Mouse (Mus musculus) forebrain, embryonic 13.5 days (tissue): ENCODE measurements around the gene Hist3h2ba. TPM values are rescaled to one million over a fixed set of nuclear protein-coding genes. Genes with fewer than 3 reads are reported as not detected.
A peak's percentile ranks its signal among the peaks of the same experiment; 100 is the strongest.

Experiments
- ATAC-seq: fragments of 200-750 bp; cut with Nextera tagmentation; 2 replicates; pipeline ENCODE4 v1.8.0; 2017
- H3K27ac ChIP-seq: fragments of 300-500 bp; sonication (generic); 2 replicates; pipeline ENCODE4 v1.5.1; 2015; ENCODE audit warnings: inconsistent platforms, mild to moderate bottlenecking, moderate library complexity
- H3K27me3 ChIP-seq: fragments of 300-500 bp; sonication (generic); 2 replicates; pipeline ENCODE4 v1.6.1; 2015; ENCODE audit warnings: mild to moderate bottlenecking, inconsistent platforms
- H3K36me3 ChIP-seq: fragments of 300-500 bp; sonication (generic); 2 replicates; pipeline ENCODE4 v1.6.1; 2015; ENCODE audit warnings: mild to moderate bottlenecking, inconsistent platforms; ENCODE audit not compliant: poor library complexity, severe bottlenecking
- H3K4me1 ChIP-seq: fragments of 300-500 bp; sonication (generic); 2 replicates; pipeline ENCODE4 v1.6.1; 2015; ENCODE audit warnings: inconsistent platforms
- H3K4me2 ChIP-seq: fragments of 300-500 bp; sonication (generic); 2 replicates; pipeline ENCODE4 v1.6.1; 2015; ENCODE audit warnings: inconsistent platforms, mild to moderate bottlenecking, moderate library complexity
- H3K4me3 ChIP-seq: fragments of 300-500 bp; sonication (generic); 2 replicates; pipeline ENCODE4 v1.5.1; 2015; ENCODE audit warnings: mild to moderate bottlenecking, inconsistent platforms
- H3K9ac ChIP-seq: fragments of 300-500 bp; sonication (generic); 2 replicates; pipeline ENCODE4 v1.6.1; 2015; ENCODE audit warnings: mild to moderate bottlenecking, inconsistent platforms
- H3K9me3 ChIP-seq: fragments of 300-500 bp; sonication (generic); replicated peaks from 2 replicates; pipeline ENCODE4 v1.6.1; 2016; ENCODE audit warnings: inconsistent platforms
- WGBS: fragments of 180-500 bp; shearing (Covaris S2); methylation state at CpG from one replicate; pipeline ENCODE4 v1.1.7; 2015; 5-methylcytosine and 5-hydroxymethylcytosine counted together
- polyA plus RNA-seq: library from polyadenylated mRNA; unstranded; fragments of >200 nt; fragmentation: Nextera tagmentation; extraction: Ambion mirVana; gene quantifications from 2 replicates; pipeline ENCODE4 v1.2.1, GENCODE M21; 2015

The Hist3h2ba gene
- polyA plus RNA-seq, 1 experiment from 2014 or later, result 321 TPM

DNA sequence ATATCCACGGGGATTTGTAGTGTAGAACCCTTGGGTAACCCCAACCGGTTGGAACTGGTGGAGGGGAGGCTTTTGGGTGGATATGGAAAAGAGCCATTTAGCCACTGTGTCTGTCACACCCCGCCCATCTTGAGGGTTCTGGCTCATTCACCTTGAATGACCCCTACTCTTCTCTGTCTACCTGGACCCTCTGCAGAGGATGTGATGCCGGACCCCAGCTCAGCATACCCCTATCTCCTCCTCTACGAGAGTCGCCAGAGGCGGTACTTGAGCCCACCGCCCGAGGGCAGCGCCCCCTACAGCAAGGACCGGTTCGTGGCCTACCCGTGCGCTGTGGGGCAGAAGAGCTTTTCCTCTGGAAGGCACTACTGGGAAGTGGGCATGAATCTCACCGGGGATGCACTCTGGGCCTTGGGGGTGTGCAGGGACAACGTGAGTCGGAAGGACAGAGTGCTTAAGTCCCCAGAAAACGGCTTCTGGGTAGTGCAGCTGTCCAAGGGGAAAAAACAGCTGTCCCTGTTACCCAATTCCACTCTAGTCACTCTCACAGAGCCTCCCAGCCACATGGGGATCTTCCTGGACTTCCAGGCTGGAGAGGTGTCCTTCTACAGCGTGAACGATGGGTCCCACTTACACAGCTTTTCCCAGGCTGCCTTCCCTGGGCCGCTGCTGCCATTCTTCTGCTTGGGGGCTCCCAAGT, 22.3 kb downstream of the Hist3h2ba start:
- Histone ChIP-seq H3K27me3 (no peaks in the 10 kb centered on the region), H3K9me3 (no peaks in the 10 kb centered on the region), H3K4me3 (no peak overlapping the region), H3K4me1 (peaks cover 12% of the 10 kb centered on the region), H3K4me2 (no peak overlapping the region), H3K9ac (no peak overlapping the region), H3K27ac (no peak overlapping the region), H3K36me3 (peaks cover 45% of the 10 kb centered on the region)
- WGBS, result 92% methylated on average over 21 of the region's 21 CpGs
- ATAC-seq, result no peak

DNA sequence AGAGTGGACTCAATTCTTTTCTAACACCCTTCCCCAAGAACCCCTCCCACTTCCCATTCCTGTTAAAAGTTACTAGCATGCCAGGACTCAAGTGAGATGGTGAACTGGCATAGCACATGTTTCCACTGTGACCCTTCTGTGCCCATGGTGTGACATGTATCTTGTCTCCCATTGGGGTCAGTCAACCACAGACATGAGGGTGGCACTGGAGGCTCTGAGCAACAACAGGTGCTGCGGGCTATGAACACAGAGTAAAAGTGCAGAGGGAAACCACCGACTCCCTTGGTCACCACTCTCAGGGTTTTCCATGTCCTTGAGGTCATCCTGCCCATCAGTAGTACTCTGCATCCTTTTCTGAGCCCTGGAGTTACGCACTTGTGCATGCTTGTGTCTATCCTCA, 23.1 kb downstream of the Hist3h2ba start:
- Histone ChIP-seq H3K9ac (no peak overlapping the region), H3K27ac (no peak overlapping the region), H3K36me3 (peaks cover 45% of the 10 kb centered on the region), H3K4me3 (no peak overlapping the region), H3K27me3 (no peaks in the 10 kb centered on the region), H3K9me3 (no peaks in the 10 kb centered on the region), H3K4me1 (peaks cover 15% of the 10 kb centered on the region), H3K4me2 (no peak overlapping the region)
- 92% methylated on average over 3 of the region's 3 CpGs for WGBS
- no peak for ATAC-seq

DNA sequence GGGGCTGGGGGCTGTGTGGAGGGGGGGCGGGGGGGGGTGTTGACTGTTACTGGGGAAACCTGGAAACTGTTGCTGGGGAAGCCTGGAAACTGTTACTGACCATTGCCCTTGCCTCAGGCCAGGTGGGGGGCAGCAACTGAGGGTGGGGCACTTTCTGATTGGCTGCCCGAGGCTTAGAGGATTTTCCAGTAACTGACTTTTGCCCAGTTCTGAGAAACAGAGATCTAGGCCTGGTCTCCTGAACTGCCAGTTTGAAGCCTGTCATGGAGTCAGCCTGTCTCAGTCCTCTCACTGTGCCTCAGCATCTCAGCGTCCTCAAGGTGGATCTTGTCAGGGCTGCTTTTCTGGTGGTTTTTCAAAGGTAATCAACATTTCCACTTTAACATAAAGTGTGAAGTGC, 25.7 kb downstream of the Hist3h2ba start:
- Histone ChIP-seq H3K36me3 (peaks cover 35% of the 10 kb centered on the region), H3K9me3 (no peaks in the 10 kb centered on the region), H3K4me3 (no peak overlapping the region), H3K4me1 (peaks cover 30% of the 10 kb centered on the region), H3K27ac (no peak overlapping the region), H3K9ac (no peak overlapping the region), H3K4me2 (no peak overlapping the region), H3K27me3 (no peaks in the 10 kb centered on the region)
- WGBS, result 87% methylated on average over 3 of the region's 3 CpGs
- ATAC-seq, result no peak

DNA sequence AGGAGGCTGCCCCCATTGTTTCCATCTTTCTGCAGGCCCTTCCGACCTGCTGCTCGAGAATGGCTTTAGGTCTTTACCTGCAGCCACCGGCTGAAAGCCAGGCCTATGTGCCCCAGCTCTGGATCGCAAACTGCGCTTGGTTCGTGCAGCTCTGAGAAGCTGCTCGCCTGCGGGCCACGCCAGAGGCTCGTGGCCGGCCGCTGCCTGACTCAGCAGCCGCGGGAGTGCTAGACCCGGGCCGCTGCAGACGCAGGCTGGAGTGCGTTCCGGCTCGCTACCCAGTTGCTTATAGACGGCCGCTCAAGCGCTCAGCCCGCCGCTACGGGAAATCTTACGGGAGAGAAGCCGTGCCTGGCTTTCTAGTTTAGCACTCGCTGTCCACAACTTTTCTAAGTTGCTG, 28.4 kb downstream of the Hist3h2ba start:
- peaks cover 16% of the 10 kb centered on the region for H3K36me3 ChIP-seq
- H3K4me1 ChIP-seq, result peaks cover 52% of the 10 kb centered on the region
- ATAC-seq, result no peak
- no peaks in the 10 kb centered on the region for H3K9me3 ChIP-seq
- H3K27ac ChIP-seq, result no peak overlapping the region
- H3K4me3 ChIP-seq, result peak overlapping the region; percentile 97
- H3K9ac ChIP-seq, result peak overlapping the region; percentile 90
- no peaks in the 10 kb centered on the region for H3K27me3 ChIP-seq
- WGBS, result under 1% methylated on average over 29 of the region's 29 CpGs
- peak overlapping the region; percentile 100 for H3K4me2 ChIP-seq

DNA sequence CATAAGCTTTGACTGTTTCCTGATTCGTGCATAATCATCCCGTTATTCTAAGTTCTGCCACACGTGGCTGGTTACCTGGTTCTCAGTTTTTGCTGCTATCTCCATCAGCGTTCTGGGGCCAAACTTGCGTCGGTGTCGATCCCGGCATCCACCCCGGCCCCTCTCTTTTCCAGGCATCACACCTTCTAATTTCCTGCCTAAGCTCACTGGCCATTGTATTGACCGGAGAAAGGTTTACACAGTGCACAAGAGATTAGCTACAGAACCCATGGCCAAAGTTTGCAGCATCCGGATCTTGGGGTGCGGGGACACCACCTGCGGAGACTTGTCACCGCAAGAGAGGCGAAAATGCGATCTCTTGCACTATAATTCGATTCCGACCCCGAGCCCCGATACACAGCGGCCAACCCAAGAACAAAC, 28.9 kb downstream of the Hist3h2ba start:
- H3K4me3 ChIP-seq, result peak overlapping the region; percentile 97
- H3K4me2 ChIP-seq, result peak overlapping the region; percentile 100
- H3K9me3 ChIP-seq, result no peaks in the 10 kb centered on the region
- H3K4me1 ChIP-seq, result peaks cover 53% of the 10 kb centered on the region
- 1% methylated on average over 21 of the region's 21 CpGs for WGBS
- H3K27me3 ChIP-seq, result no peaks in the 10 kb centered on the region
- H3K9ac ChIP-seq, result peak overlapping the region; percentile 90
- H3K36me3 ChIP-seq, result peaks cover 16% of the 10 kb centered on the region
- peak; percentile 37; the same call in 1 of the 2 replicates for ATAC-seq
- peak overlapping the region; percentile 75 for H3K27ac ChIP-seq

DNA sequence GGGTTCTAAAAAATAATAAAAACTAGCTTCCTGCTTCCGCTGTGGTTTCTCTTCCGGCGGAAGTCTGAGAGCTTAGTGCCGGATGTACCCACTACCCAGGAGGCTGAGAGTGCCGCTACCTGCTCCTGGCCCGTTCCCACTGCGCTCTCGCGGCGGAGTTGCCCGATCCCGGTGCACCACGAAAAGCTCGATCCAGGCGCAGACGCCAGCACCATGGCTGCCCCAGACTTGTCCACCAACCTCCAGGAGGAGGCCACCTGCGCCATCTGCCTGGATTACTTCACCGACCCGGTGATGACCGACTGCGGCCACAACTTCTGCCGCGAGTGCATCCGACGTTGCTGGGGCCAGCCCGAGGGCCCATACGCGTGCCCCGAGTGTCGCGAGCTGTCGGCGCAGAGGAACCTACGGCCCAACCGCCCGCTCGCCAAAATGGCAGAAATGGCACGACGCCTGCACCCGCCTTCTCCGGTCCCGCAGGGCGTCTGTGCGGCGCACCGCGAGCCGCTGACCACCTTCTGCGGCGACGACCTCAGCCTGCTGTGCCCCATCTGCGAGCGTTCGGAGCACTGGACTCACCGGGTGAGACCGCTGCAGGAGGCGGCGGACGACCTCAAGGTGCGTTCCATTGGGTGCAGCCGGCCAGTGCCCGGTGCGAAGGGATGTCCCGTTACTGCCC, 29.4 kb downstream of the Hist3h2ba start, which contains the start of gene Trim11:
Trim11 (plus strand) TSS at position 67 of the 679 bp plus-strand sequence.
- H3K9ac ChIP-seq, result peak within 1 kb of the TSS; percentile 90
- WGBS, result under 1% methylated on average over 63 of the region's 64 CpGs
- peak within 1 kb of the TSS; percentile 75 for H3K27ac ChIP-seq
- H3K4me1 ChIP-seq, result peaks cover 53% of the 10 kb centered on the region
- H3K36me3 ChIP-seq, result peaks cover 21% of the 10 kb centered on the region
- no peaks in the 10 kb centered on the region for H3K9me3 ChIP-seq
- peak; percentile 84 for ATAC-seq
- no peaks in the 10 kb centered on the region for H3K27me3 ChIP-seq
- peak within 1 kb of the TSS; percentile 97 for H3K4me3 ChIP-seq
- H3K4me2 ChIP-seq, result peak within 1 kb of the TSS; percentile 100

DNA sequence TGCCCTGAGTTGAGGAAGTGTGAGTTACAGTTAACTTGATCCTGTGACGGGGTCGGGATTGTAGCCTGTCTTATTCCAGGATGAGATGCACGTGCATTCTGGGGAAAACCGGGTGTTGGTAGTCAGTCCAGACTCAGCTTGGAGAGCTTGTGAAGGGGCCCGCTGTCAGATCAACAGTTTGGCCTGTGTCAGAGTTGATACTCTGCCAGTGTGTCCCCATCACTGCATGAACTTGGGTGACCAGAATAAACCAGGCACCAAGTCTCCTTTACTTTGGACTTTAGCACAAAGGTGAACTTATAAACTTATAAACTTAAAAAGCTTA, 29.9 kb downstream of the Hist3h2ba start:
- Histone ChIP-seq H3K4me3 (peak overlapping the region; percentile 97), H3K9me3 (no peaks in the 10 kb centered on the region), H3K4me2 (peak overlapping the region; percentile 100), H3K9ac (peak overlapping the region; percentile 90), H3K36me3 (peaks cover 22% of the 10 kb centered on the region), H3K4me1 (peaks cover 53% of the 10 kb centered on the region), H3K27ac (no peak overlapping the region), H3K27me3 (no peaks in the 10 kb centered on the region)
- WGBS, result 9% methylated on average over 5 of the region's 5 CpGs
- no peak; the same call in 1 of the 2 replicates for ATAC-seq

DNA sequence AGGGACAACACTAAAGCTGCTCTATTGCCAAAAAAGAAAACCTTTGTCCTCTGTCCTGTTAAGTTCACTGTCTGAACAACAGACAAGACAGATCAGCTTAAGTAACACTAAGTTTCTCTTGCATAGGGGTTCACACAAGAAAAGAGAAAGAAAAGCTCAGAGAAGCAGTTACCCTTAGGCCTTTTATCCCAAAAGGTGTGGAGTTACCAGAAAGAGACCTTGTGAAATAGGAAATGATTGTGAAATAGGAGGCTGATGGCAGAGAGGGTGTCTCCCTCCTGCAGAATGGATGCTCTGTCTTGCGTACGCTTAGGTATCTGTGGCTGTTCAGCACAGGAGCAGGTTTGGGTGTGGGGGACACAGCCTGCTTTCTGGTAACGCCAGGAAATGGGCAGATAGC, 30.5 kb downstream of the Hist3h2ba start:
- no peak for ATAC-seq
- H3K4me1 ChIP-seq, result peaks cover 53% of the 10 kb centered on the region
- H3K9ac ChIP-seq, result peak overlapping the region; percentile 90
- H3K27ac ChIP-seq, result no peak overlapping the region
- H3K4me2 ChIP-seq, result peak overlapping the region; percentile 100
- peaks cover 28% of the 10 kb centered on the region for H3K36me3 ChIP-seq
- H3K4me3 ChIP-seq, result peak overlapping the region; percentile 97
- no peaks in the 10 kb centered on the region for H3K9me3 ChIP-seq
- H3K27me3 ChIP-seq, result no peaks in the 10 kb centered on the region
- 88% methylated on average over 3 of the region's 3 CpGs for WGBS

DNA sequence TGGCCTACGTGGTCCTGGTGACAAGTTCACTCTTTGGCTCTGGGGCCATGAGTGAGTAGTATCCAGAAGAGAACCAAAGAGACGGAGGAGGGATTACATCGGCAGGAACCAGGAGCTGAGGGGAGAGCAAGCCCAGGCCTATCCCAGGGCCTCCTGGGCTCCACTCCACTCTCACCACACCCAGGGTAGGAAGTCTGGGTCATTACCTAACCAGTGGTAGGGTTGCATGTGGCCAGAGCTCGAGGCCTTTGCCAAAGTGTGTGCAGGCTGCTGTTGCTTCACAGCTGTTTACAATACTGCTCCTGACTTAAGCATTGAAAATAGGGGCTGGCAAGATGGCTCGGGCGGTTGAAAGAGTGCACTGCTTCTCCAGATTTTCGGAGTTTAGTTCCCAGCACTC, 30.9 kb downstream of the Hist3h2ba start:
- Histone ChIP-seq H3K4me1 (peaks cover 49% of the 10 kb centered on the region), H3K4me3 (peak overlapping the region; percentile 97), H3K9ac (peak overlapping the region; percentile 90), H3K4me2 (peak overlapping the region; percentile 100), H3K27me3 (no peaks in the 10 kb centered on the region), H3K27ac (no peak overlapping the region), H3K36me3 (peaks cover 28% of the 10 kb centered on the region), H3K9me3 (no peaks in the 10 kb centered on the region)
- ATAC-seq, result no peak
- 82% methylated on average over 7 of the region's 7 CpGs for WGBS

DNA sequence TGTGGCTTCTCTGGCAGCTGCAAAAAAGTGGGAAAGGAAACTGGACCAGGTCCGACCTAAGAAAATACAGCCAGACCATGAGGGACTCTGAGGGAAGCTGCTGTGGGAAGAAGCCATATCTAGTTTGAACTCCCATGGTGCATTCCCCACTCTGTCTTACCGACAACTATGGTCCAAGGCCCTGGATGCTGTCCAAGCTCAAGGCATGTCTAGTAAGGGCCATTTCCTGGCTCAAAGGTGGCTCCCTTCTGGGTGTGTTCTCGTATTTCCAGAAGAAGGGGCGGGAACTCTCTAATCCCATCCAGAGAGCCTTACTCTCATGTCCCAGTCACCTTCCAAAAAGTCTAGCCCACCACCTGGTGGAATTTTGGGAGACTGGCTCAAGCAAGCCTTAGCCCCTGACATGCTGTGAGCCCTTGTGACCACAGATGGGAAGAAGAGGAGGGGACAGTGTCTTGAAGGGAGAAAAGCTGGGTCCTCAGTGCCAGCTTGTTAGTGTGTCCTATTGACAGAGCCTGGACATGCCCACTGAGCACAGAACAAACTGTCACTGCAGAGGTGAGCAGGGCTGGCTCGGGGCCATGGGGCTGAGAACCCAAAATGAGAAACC, 31.8 kb downstream of the Hist3h2ba start:
- no peak overlapping the region for H3K4me3 ChIP-seq
- WGBS, result 68% methylated on average over 5 of the region's 5 CpGs
- peaks cover 46% of the 10 kb centered on the region for H3K4me1 ChIP-seq
- H3K27me3 ChIP-seq, result no peaks in the 10 kb centered on the region
- peaks cover 34% of the 10 kb centered on the region for H3K36me3 ChIP-seq
- no peak overlapping the region for H3K9ac ChIP-seq
- H3K27ac ChIP-seq, result no peak overlapping the region
- ATAC-seq, result no peak
- peak overlapping the region; percentile 100 for H3K4me2 ChIP-seq
- H3K9me3 ChIP-seq, result no peaks in the 10 kb centered on the region

DNA sequence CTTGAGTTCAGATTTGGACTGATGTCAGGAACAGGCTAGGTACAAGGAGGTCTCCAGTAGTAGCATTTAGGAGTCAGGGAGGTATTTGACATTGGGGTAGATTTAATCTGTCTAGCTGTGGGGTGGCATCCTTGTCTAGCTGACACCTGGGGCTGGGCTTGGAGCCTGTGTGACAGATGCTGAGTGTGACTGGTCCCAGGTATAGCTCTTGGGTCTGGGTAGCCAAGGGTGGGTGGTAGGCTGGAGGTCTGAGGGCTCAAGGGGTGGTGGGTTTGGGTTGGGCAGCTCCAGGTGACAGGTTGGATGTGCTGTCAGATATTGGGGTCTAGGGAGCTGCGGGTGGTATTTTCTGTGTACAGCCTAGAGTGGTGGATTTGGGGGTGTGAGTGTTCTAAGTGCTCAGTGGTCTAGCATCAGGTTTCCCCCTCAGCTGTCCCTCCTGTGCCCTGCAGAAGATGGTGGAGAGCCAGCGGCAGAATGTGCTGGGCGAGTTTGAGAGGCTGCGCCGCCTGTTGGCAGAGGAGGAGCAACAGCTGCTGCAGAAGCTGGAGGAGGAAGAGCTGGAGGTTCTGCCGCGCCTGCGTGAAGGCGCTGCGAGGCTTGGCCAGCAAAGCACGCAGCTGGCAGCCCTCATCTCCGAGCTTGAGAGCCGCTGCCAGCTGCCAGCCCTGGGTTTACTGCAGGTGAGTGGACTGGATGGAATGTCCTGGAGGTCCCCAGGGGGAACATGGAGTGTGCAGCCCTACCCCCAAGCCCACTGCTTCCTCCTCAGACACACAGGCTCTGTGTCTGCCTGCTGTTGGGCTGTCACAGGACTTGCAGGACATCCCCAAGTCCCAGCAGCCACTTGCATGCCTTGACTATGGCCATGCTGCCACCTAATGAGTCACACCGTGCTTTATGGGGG, 33.1 kb downstream of the Hist3h2ba start:
- Histone ChIP-seq H3K9ac (no peak overlapping the region), H3K36me3 (peaks cover 47% of the 10 kb centered on the region), H3K9me3 (no peaks in the 10 kb centered on the region), H3K27ac (no peak overlapping the region), H3K4me3 (no peak overlapping the region), H3K4me2 (no peak overlapping the region), H3K4me1 (peaks cover 38% of the 10 kb centered on the region), H3K27me3 (no peaks in the 10 kb centered on the region)
- no peak for ATAC-seq
- WGBS, result 61% methylated on average over 14 of the region's 14 CpGs
